Mouse (Mus musculus) midbrain, embryonic 11.5 days (tissue): ENCODE measurements at regions not wholly inside any gene's neighbourhood (a gene's known extent, or its start where the extent isn't known, plus 50 kb on each side); places are given as distances from the start of the nearest gene placed in this dataset.

Source experiments
- ATAC-seq: fragments of 200-750 bp; cut with Nextera tagmentation; 2 replicates; pipeline ENCODE4 v1.8.0; 2017; ENCODE audit warnings: moderate TSS enrichment, moderate library complexity; ENCODE audit not compliant: low FRiP score
- DNase-seq: peaks from one replicate; pipeline ENCODE4 v3.0.0; 2015; ENCODE audit warnings: low spot score; ENCODE audit errors: missing footprints
- H3K27ac ChIP-seq: fragments of 300-500 bp; sonication (generic); 2 replicates; pipeline ENCODE4 v1.5.1; 2014; ENCODE audit warnings: low read depth, low read length
- H3K27me3 ChIP-seq: fragments of 300-500 bp; sonication (generic); 2 replicates; pipeline ENCODE4 v1.6.1; 2014; ENCODE audit warnings: mild to moderate bottlenecking, low read length, moderate library complexity, mixed read lengths; ENCODE audit not compliant: control insufficient read depth, insufficient read depth
- H3K36me3 ChIP-seq: fragments of 300-500 bp; sonication (generic); 2 replicates; pipeline ENCODE4 v1.6.1; 2014; ENCODE audit warnings: mild to moderate bottlenecking, low read length, moderate library complexity, mixed read lengths; ENCODE audit not compliant: control insufficient read depth, insufficient read depth
- H3K4me1 ChIP-seq: fragments of 300-500 bp; sonication (generic); 2 replicates; pipeline ENCODE4 v1.6.1; 2014; ENCODE audit warnings: low read length; ENCODE audit not compliant: control insufficient read depth, insufficient read depth
- H3K4me2 ChIP-seq: fragments of 300-500 bp; sonication (generic); 2 replicates; pipeline ENCODE4 v1.6.1; 2014; ENCODE audit warnings: mild to moderate bottlenecking, moderate library complexity
- H3K4me3 ChIP-seq: fragments of 300-500 bp; sonication (generic); 2 replicates; pipeline ENCODE4 v1.5.1; 2014; ENCODE audit warnings: low read depth, low read length
- H3K9ac ChIP-seq: fragments of 300-500 bp; sonication (generic); 2 replicates; pipeline ENCODE4 v1.6.1; 2014; ENCODE audit warnings: low read length
- H3K9me3 ChIP-seq: fragments of 300-500 bp; sonication (generic); 2 replicates; pipeline ENCODE4 v1.6.1; 2016; ENCODE audit warnings: low read length; ENCODE audit not compliant: control insufficient read depth
- WGBS: fragments of 180-500 bp; shearing (Covaris S2); extraction: QIAGEN DNeasy Blood & Tissue Kit; methylation state at CpG from one replicate; pipeline ENCODE4 v1.1.7; 2014; 5-methylcytosine and 5-hydroxymethylcytosine counted together

DNA sequence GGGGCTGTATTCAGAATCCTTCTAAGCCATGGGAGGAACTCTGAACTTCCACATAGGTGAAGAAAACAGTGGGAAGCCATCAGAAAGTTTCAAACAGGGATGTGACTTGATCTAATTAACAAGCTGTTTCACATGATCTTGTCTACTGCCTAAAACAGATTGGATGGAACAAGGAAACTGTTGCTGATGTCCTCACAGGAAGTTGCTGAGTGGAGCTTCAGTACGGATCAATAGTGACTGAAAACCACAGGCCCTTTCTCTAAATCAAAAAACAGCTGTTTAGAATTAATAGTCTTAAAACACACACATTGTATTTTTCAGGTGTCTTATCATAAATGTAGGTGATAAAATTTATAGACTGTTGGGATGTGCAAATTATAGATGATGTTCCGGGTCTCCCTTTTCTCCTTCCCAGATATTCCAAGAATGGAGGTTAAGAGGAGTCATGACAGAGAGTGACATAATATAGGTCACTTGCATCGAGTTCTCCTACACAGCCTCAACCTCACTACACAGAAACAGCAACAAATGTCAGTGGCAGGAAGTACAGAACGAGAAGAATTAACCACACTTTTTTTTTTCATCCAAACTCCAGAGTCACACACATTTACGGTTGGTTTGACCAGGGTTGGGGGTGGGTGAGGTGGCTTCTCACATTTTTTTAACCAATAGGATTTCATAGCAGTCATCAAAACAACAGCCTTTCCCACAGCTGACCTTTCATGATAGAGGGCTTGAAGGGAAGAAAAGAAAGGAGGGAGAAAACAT, 170.4 kb upstream of the Lpp start:
- 85% methylated on average over 5 of the region's 5 CpGs for WGBS
- Histone ChIP-seq H3K27me3 (no peaks in the 10 kb centered on the region), H3K4me2 (no peak overlapping the region), H3K27ac (no peak overlapping the region), H3K4me1 (0 out of 2 replicates have a peak, but pooled peaks cover 3% of the 10 kb centered on the region), H3K4me3 (no peak overlapping the region), H3K9ac (no peak overlapping the region), H3K9me3 (no peaks in the 10 kb centered on the region), H3K36me3 (no peaks in the 10 kb centered on the region)
- DNase-seq (peak; percentile 54), ATAC-seq (no peak)

DNA sequence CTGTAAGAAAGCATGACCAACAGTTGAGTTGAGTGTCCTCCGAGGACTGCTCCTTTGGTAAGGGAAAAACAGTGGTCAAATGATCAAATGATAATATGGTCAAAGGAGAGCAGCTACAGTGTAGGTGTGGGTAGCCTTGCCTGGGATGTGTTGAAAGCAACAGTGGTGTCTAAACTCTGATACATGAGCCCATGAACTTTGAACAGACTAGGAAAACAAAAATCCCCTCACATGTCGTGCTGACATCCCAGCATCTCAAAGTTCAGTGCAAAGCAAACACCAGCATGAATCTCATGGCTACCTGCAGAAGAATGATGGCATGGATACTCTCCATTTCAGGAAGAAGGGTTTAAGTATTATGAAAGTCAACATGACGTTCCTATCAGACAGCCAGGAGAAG, 171.3 kb upstream of the Lpp start:
- Histone ChIP-seq H3K27me3 (no peaks in the 10 kb centered on the region), H3K4me1 (0 out of 2 replicates have a peak, but pooled peaks cover 3% of the 10 kb centered on the region), H3K36me3 (no peaks in the 10 kb centered on the region), H3K4me2 (no peak overlapping the region), H3K27ac (no peak overlapping the region), H3K9me3 (no peaks in the 10 kb centered on the region), H3K4me3 (no peak overlapping the region), H3K9ac (no peak overlapping the region)
- WGBS: 86% methylated on average over 3 of the region's 3 CpGs
- ATAC-seq (no peak), DNase-seq (no peak)

DNA sequence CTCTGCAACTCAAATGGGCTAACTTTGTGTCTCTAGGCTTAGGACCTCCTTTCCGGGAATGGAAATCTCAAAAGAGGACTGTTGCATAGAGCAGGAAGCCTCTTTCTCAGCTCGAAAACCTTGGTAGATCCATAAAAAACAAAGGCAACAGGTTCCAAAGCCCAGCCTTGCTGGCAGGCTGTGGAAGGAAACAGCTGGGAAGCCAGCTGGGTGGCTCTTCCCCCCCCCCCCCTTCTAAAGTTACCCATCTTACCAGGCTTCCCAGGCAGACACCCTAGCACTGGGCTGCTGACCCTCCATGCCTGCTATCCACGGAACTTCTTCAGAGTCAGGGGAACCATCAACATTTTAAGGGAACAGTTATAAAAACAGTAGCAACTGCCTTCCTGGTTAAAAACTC, 172.7 kb upstream of the Lpp start:
- H3K4me2 ChIP-seq: no peak overlapping the region
- ATAC-seq: no peak
- H3K4me3 ChIP-seq: no peak overlapping the region
- DNase-seq: peak; percentile 19
- no peaks in the 10 kb centered on the region for H3K9me3 ChIP-seq
- no peaks in the 10 kb centered on the region for H3K36me3 ChIP-seq
- no peak overlapping the region for H3K9ac ChIP-seq
- H3K4me1 ChIP-seq: 0 out of 2 replicates have a peak, but pooled peaks cover 3% of the 10 kb centered on the region
- 83% methylated on average over 3 of the region's 3 CpGs for WGBS
- H3K27ac ChIP-seq: no peak overlapping the region
- H3K27me3 ChIP-seq: no peaks in the 10 kb centered on the region

GRCm38 (mm10) chr16:24219691-24220090, 173.6 kb upstream of the Lpp start:
- ATAC-seq: no peak

DNA sequence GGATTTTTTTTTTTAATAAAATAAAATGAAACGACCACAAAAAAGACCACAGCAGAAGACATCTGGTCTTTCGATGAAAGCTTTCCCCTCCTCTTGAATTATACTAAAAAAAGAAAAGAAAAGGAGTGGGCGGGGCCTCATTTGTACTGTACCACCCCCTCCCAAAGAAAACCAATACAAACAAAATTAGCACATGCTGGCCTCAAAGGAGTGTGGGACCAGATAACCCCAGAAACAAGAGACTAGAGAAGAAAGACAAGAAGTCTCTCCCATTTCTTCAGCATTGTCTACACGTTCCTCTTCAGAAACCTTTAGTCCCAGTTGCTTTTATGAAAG, 174.5 kb upstream of the Lpp start:
- no peaks in the 10 kb centered on the region for H3K27me3 ChIP-seq
- H3K9ac ChIP-seq: no peak overlapping the region
- ATAC-seq (no peak), DNase-seq (no peak)
- H3K36me3 ChIP-seq: no peaks in the 10 kb centered on the region
- H3K4me2 ChIP-seq: no peak overlapping the region
- H3K4me3 ChIP-seq: no peak overlapping the region
- H3K4me1 ChIP-seq: 0 out of 2 replicates have a peak, but pooled peaks cover 3% of the 10 kb centered on the region
- 62% methylated on average over 4 of the region's 4 CpGs for WGBS
- H3K27ac ChIP-seq: no peak overlapping the region
- H3K9me3 ChIP-seq: no peaks in the 10 kb centered on the region

More at GRCm38 (mm10) chr16:24219691-24220090, 173.6 kb upstream of the Lpp start:
- 93% methylated on average over 9 of the region's 9 CpGs for WGBS
- H3K4me1 ChIP-seq: 0 out of 2 replicates have a peak, but pooled peaks cover 3% of the 10 kb centered on the region
- DNase-seq: peak; percentile 14
- no peaks in the 10 kb centered on the region for H3K36me3 ChIP-seq
- H3K27me3 ChIP-seq: no peaks in the 10 kb centered on the region
- H3K4me2 ChIP-seq: no peak overlapping the region
- no peaks in the 10 kb centered on the region for H3K9me3 ChIP-seq
- no peak overlapping the region for H3K27ac ChIP-seq
- H3K4me3 ChIP-seq: no peak overlapping the region
- H3K9ac ChIP-seq: no peak overlapping the region

GRCm38 (mm10) chr16:24218162-24218849, 175.0 kb upstream of the Lpp start:
- Histone ChIP-seq H3K27ac (no peak overlapping the region), H3K4me2 (no peak overlapping the region), H3K4me3 (no peak overlapping the region), H3K36me3 (no peaks in the 10 kb centered on the region), H3K4me1 (0 out of 2 replicates have a peak, but pooled peaks cover 3% of the 10 kb centered on the region), H3K9me3 (no peaks in the 10 kb centered on the region), H3K27me3 (no peaks in the 10 kb centered on the region), H3K9ac (no peak overlapping the region)
- WGBS: 56% methylated on average over 14 of the region's 14 CpGs
- no peak for ATAC-seq
- DNase-seq: peak; percentile 77

DNA sequence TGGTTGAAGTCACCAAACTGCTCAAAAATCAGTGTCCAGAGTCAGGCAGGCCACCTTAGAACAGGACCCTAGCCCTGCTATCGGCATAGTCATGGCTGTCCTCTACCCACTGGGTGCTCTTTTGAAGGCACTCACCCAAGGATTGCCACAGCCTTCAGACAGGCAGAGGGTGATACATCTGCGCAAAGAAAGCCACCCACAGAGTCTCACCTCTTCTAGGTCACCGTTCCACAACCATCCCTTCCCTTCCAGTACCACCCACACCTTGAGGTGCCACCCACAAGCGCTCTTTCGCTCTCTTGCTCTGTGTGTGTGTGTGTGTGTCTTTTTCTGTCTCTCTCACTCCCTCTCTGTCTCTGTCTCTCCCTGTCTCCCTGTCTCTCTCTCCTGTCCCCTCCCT, 176.5 kb upstream of the Lpp start:
- Histone ChIP-seq H3K36me3 (no peaks in the 10 kb centered on the region), H3K27ac (no peak overlapping the region), H3K4me3 (no peak overlapping the region), H3K9me3 (no peaks in the 10 kb centered on the region), H3K4me2 (no peak overlapping the region), H3K4me1 (0 out of 2 replicates have a peak, but pooled peaks cover 3% of the 10 kb centered on the region), H3K9ac (no peak overlapping the region), H3K27me3 (no peaks in the 10 kb centered on the region)
- DNase-seq: peak; percentile 21
- WGBS: 92% methylated on average over 5 of the region's 5 CpGs
- ATAC-seq: no peak

DNA sequence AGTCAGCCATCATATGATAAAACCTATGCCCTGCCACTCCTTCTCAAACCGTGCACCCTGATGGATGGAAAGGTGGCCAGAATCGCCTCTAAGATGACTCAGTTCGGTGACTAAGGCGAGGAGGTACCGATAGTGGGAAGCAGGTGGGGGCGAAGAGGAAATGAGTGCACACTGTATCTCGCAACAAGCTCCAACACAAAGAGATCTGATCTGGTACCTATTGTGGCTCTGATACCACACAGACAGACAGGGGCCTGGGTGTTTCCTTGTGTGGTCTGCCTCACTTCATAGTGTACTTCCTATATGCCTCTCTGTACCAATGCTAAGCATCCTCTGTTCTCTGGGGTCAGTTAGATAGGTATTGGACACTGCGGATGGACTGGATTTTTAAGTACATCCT, 178.0 kb upstream of the Lpp start:
- Histone ChIP-seq H3K27ac (no peak overlapping the region), H3K27me3 (no peaks in the 10 kb centered on the region), H3K4me1 (0 out of 2 replicates have a peak, but pooled peaks cover 3% of the 10 kb centered on the region), H3K9ac (no peak overlapping the region), H3K4me2 (no peak overlapping the region), H3K4me3 (no peak overlapping the region), H3K9me3 (no peaks in the 10 kb centered on the region), H3K36me3 (no peaks in the 10 kb centered on the region)
- peak; percentile 19 for DNase-seq
- WGBS: 95% methylated on average over 8 of the region's 8 CpGs
- ATAC-seq: no peak

- Histone ChIP-seq H3K27me3 (no peaks in the 10 kb centered on the region), H3K9ac (no peak overlapping the region), H3K36me3 (no peaks in the 10 kb centered on the region), H3K27ac (no peak overlapping the region), H3K4me2 (no peak overlapping the region), H3K4me1 (0 out of 2 replicates have a peak, but pooled peaks cover 3% of the 10 kb centered on the region), H3K4me3 (no peak overlapping the region), H3K9me3 (no peaks in the 10 kb centered on the region)
- 98% methylated on average over 3 of the region's 3 CpGs for WGBS
- DNase-seq: no peak
- ATAC-seq: no peak
Observed at GRCm38 (mm10) chr16:24213577-24213976, 179.7 kb upstream of the Lpp start.
